Mouse (Mus musculus): ENCODE measurements around the gene Cenpf. TPM values are rescaled to one million over a fixed set of nuclear protein-coding genes. Genes with fewer than 3 reads are reported as not detected.

Cenpf gene
- total and polyA plus RNA-seq, 3 experiments = 16.5 to 28.2 (median 21.5) TPM

DNA sequence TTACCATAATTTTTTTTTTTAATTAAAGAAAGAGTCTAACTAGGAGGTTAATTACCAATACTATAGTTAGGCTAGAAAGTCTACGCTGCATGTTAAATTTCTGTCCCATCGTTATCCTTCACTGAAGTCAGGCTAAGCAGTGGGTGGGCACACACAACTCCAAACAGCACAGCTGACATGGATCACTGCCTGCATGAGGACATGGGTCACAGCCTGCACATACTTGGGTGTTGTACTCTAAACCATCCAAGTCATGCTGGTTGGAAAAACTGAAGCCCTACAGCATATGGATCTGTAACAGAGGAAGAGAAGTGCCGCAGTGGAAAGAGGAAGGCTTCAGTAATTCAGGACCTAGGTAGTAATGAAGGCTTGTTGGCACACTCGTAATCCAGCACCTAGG, 76.1 kb downstream of the Cenpf start:
- Histone ChIP-seq H3K4me3 (replicated peaks in 1 of 3; ENCODE audit: low read depth in 2 of 3, low read length in 2 of 3, poor library complexity in 1 of 3) (no peak overlapping the region), H3K9ac (ENCODE audit: insufficient read depth, low read depth) (no peak overlapping the region), H3K4me2 (ENCODE audit: insufficient read depth, low read depth, poor library complexity, severe bottlenecking) (no peak overlapping the region), H3K27me3 (replicated peaks) (no peaks in the 10 kb centered on the region), H3K4me1 (ENCODE audit: control insufficient read depth in 1 of 2, insufficient read depth in 2 of 2) (peaks cover 7 to 31% of the 10 kb centered on the region in 2 experiments), H3K79me2 (replicated peaks; ENCODE audit: control insufficient read depth, extremely low read depth, insufficient read depth, poor library complexity, severe bottlenecking) (no peaks in the 10 kb centered on the region), H3K36me3 (replicated peaks in 1 of 2; ENCODE audit: control insufficient read depth in 1 of 2, insufficient read depth in 1 of 2, low read length in 1 of 2) (no peaks in the 10 kb centered on the region), H3K9me3 (replicated peaks; ENCODE audit: low read length) (no peaks in the 10 kb centered on the region), H3K27ac (ENCODE audit: insufficient read depth, low read depth) (no peak overlapping the region)
- DNase-seq (ENCODE audit: extremely low read depth) = no peak
- TF ChIP-seq E2F4 (IDR thresholded peaks at IDR 0.05; ENCODE audit: insufficient replicate concordance, low read depth, low read length) (no peak), POLR2A (IDR thresholded peaks at IDR 0.05; ENCODE audit: low read depth, low read length) (no peak), ETS1 (conservative IDR thresholded peaks at IDR 0.05; ENCODE audit: low read depth, low read length) (no peak), JUN (IDR thresholded peaks at IDR 0.05; ENCODE audit: insufficient read depth, low read depth, low read length) (no peak), POLR2AphosphoS2 (IDR thresholded peaks at IDR 0.05; ENCODE audit: low read depth, low read length) (no peak), NELFE (IDR thresholded peaks at IDR 0.05; ENCODE audit: low read depth, low read length) (no peak), EP300 (IDR thresholded peaks at IDR 0.05; ENCODE audit: low read length) (no peak), GABPA (IDR thresholded peaks at IDR 0.05; ENCODE audit: insufficient replicate concordance, low read depth, low read length) (no peak), SIN3A (IDR thresholded peaks at IDR 0.05; ENCODE audit: low read length) (no peak), USF2 (conservative IDR thresholded peaks at IDR 0.05; ENCODE audit: low read depth, low read length) (no peak), UBTF (IDR thresholded peaks at IDR 0.05; ENCODE audit: low read depth, low read length) (no peak), CHD2 (IDR thresholded peaks at IDR 0.05; ENCODE audit: low read length) (no peak), CHD1 (IDR thresholded peaks at IDR 0.05; ENCODE audit: low read depth, low read length) (no peak), KAT2A (IDR thresholded peaks at IDR 0.05; ENCODE audit: insufficient replicate concordance, low read length) (no peak), TCF12 (IDR thresholded peaks at IDR 0.05; ENCODE audit: low read depth, low read length) (no peak), PAX5 (IDR thresholded peaks at IDR 0.05; ENCODE audit: low read length) (no peak), ZKSCAN1 (IDR thresholded peaks at IDR 0.05; ENCODE audit: borderline replicate concordance, low read depth, low read length) (no peak), MAFK (IDR thresholded peaks at IDR 0.05; ENCODE audit: insufficient replicate concordance, low read length) (no peak)
- in situ Hi-C loops (cut with MboI; ENCODE audit: low pct_ligation_motif_present, low pct_unique_long_range_greater_than_20kb, low sequenced_read_pairs) (no loop called here), dilution Hi-C loops (cut with MboI; ENCODE audit: extremely low pct_ligation_motif_present, extremely low pct_unique_long_range_greater_than_20kb, low sequenced_read_pairs) (no loop called here)

GRCm38 (mm10) chr1:189608640-189609039, 79.2 kb downstream of the Cenpf start:
- in situ Hi-C loops (cut with MboI; ENCODE audit: low pct_ligation_motif_present, low pct_unique_long_range_greater_than_20kb, low sequenced_read_pairs) = no loop called here
- peaks cover 14 to 48% of the 10 kb centered on the region in 2 experiments for H3K4me1 ChIP-seq (ENCODE audit: control insufficient read depth in 1 of 2, insufficient read depth in 2 of 2)
- peak; percentile 88 for DNase-seq (ENCODE audit: extremely low read depth)
- peak; percentile 34; the same call in 1 of the 2 replicates for TF ChIP-seq JUND (conservative IDR thresholded peaks at IDR 0.05; ENCODE audit: low read depth, low read length)
- peak; percentile 82 for TF ChIP-seq MEF2A (IDR thresholded peaks at IDR 0.05; ENCODE audit: borderline replicate concordance, low read depth, low read length)
- TF ChIP-seq CHD1 (IDR thresholded peaks at IDR 0.05; ENCODE audit: low read depth, low read length) = no peak
- peak; percentile 67 for TF ChIP-seq EP300 (IDR thresholded peaks at IDR 0.05; ENCODE audit: low read length)
- peak; percentile 74 for TF ChIP-seq IRF4 (IDR thresholded peaks at IDR 0.05; ENCODE audit: low read depth, low read length)
- TF ChIP-seq USF2 (conservative IDR thresholded peaks at IDR 0.05; ENCODE audit: low read depth, low read length) = no peak
- TF ChIP-seq KAT2A (IDR thresholded peaks at IDR 0.05; ENCODE audit: insufficient replicate concordance, low read length) = no peak
- TF ChIP-seq CHD2 (IDR thresholded peaks at IDR 0.05; ENCODE audit: low read length) = peak; percentile 66; the same call in 1 of the 2 replicates
- peak; percentile 91 for TF ChIP-seq TCF12 (IDR thresholded peaks at IDR 0.05; ENCODE audit: low read depth, low read length)
- TF ChIP-seq ZMIZ1 (IDR thresholded peaks at IDR 0.05; ENCODE audit: low read depth, low read length) = no peak
- TF ChIP-seq ZC3H11A (IDR thresholded peaks at IDR 0.05; ENCODE audit: low read depth, low read length) = no peak
- no peak for TF ChIP-seq CTCF (conservative IDR thresholded peaks at IDR 0.05 in 1 of 2, IDR thresholded peaks at IDR 0.05 in 1 of 2; ENCODE audit: low read depth in 2 of 2, low read length in 2 of 2)
- no peak for TF ChIP-seq ZNF384 (IDR thresholded peaks at IDR 0.05; ENCODE audit: low read depth, low read length)
- TF ChIP-seq ZKSCAN1 (IDR thresholded peaks at IDR 0.05; ENCODE audit: borderline replicate concordance, low read depth, low read length) = no peak
- TF ChIP-seq JUN (IDR thresholded peaks at IDR 0.05; ENCODE audit: insufficient read depth, low read depth, low read length) = no peak
- TF ChIP-seq E2F4 (IDR thresholded peaks at IDR 0.05; ENCODE audit: insufficient replicate concordance, low read depth, low read length) = no peak
- TF ChIP-seq MXI1 (IDR thresholded peaks at IDR 0.05; ENCODE audit: low read depth, low read length) = no peak
- TF ChIP-seq UBTF (IDR thresholded peaks at IDR 0.05; ENCODE audit: low read depth, low read length) = no peak
- no peak for TF ChIP-seq HCFC1 (IDR thresholded peaks at IDR 0.05; ENCODE audit: low read depth, low read length)
- no peak for TF ChIP-seq SMC3 (IDR thresholded peaks at IDR 0.05; ENCODE audit: low read depth, low read length)
- TF ChIP-seq POLR2AphosphoS2 (IDR thresholded peaks at IDR 0.05; ENCODE audit: low read depth, low read length) = no peak
- 0 out of 2 replicates have a peak, but pooled peaks have one; percentile 23 for TF ChIP-seq MYC (IDR thresholded peaks at IDR 0.05; ENCODE audit: low read depth, low read length)
- peak; percentile 76 for TF ChIP-seq ELF1 (IDR thresholded peaks at IDR 0.05; ENCODE audit: low read depth, low read length)
- no peak for TF ChIP-seq NELFE (IDR thresholded peaks at IDR 0.05; ENCODE audit: low read depth, low read length)
- 0 out of 2 replicates have a peak, but pooled peaks have one; percentile 36 for TF ChIP-seq RCOR1 (conservative IDR thresholded peaks at IDR 0.05; ENCODE audit: low read depth, low read length)

More at GRCm38 (mm10) chr1:189608640-189609039, 79.2 kb downstream of the Cenpf start:
- dilution Hi-C loops (cut with MboI; ENCODE audit: extremely low pct_ligation_motif_present, extremely low pct_unique_long_range_greater_than_20kb, low sequenced_read_pairs) = no loop called here
- no peaks in the 10 kb centered on the region for H3K79me2 ChIP-seq (replicated peaks; ENCODE audit: control insufficient read depth, extremely low read depth, insufficient read depth, poor library complexity, severe bottlenecking)
- H3K9ac ChIP-seq (ENCODE audit: insufficient read depth, low read depth) = no peak overlapping the region; the same call in 1 of the 2 replicates
- peak overlapping the region; percentile 97 for H3K4me2 ChIP-seq (ENCODE audit: insufficient read depth, low read depth, poor library complexity, severe bottlenecking)
- H3K27me3 ChIP-seq (replicated peaks) = no peaks in the 10 kb centered on the region
- no peak overlapping the region for H3K27ac ChIP-seq (ENCODE audit: insufficient read depth, low read depth)
- H3K4me3 ChIP-seq (replicated peaks in 1 of 3; ENCODE audit: low read depth in 2 of 3, low read length in 2 of 3, poor library complexity in 1 of 3) = no peak overlapping the region
- peaks cover 4% of the 10 kb centered on the region for H3K9me3 ChIP-seq (replicated peaks; ENCODE audit: low read length)
- no peaks in the 10 kb centered on the region for H3K36me3 ChIP-seq (replicated peaks in 1 of 2; ENCODE audit: control insufficient read depth in 1 of 2, insufficient read depth in 1 of 2, low read length in 1 of 2)

Data from CH12.LX (cell line).